ENCODE assay signal across 9 mouse cellular contexts in genomic region chr13:21172241-21173027, GRCm38 (mm10). TPM values are rescaled to one million over a fixed set of nuclear protein-coding genes. Genes with fewer than 3 reads are reported as not detected.
DNase-seq lines count a peak whose midpoint lies in the region; ATAC-seq and TF ChIP-seq lines count a peak whose summit lies in the region.
"Had no signal": no experiment of that assay in that cellular context is flagged by ENCODE, and none has a peak within 500 bp of the region (broad histone marks: within the 10 kb centered on the region; RNA-seq: fewer than 3 reads in every experiment).

No protein-coding gene starts in this region.

- under 1% methylated on average over 16 of the region's 16 CpGs for WGBS in forebrain, embryonic 15.5 days

- peak; percentile 45 for ATAC-seq in Patski
- ATAC-seq in forebrain, embryonic 15.5 days (replicated peaks) = peak; percentile 46

- POLR2A ChIA-PET in Patski (lab: Charles Lee) = no interaction called here

- H3K27me3 ChIP-seq in Patski = no peaks in the 10 kb centered on the region
- H3K27me3 ChIP-seq in forebrain, embryonic 15.5 days = no peaks in the 10 kb centered on the region

- H3K4me1 ChIP-seq in forebrain, embryonic 15.5 days = peaks cover 27% of the 10 kb centered on the region

- no peak overlapping the region; the same call in 1 of the 2 replicates for H3K27ac ChIP-seq in forebrain, embryonic 15.5 days (replicated peaks)

- H3K4me2 ChIP-seq in forebrain, embryonic 15.5 days (replicated peaks) = peak overlapping the region; percentile 58

- H3K9ac ChIP-seq in forebrain, embryonic 15.5 days (replicated peaks) = peak overlapping the region; percentile 28; the same call in 1 of the 2 replicates

- H3K9me3 ChIP-seq in forebrain, embryonic 15.5 days = no peaks in the 10 kb centered on the region

- peak overlapping the region; percentile 52 for H3K4me3 ChIP-seq in forebrain, embryonic 15.5 days

- H3K36me3 ChIP-seq in forebrain, embryonic 15.5 days = no peaks in the 10 kb centered on the region

- CTCF ChIA-PET in Patski (lab: Charles Lee) = interaction anchor here (0.8 to 2.6 kb wide), 3 partner anchors 12 to 26 kb away, joined by 3 to 7 read pairs (median 3); no protein-coding TSS in a partner anchor

- no peak for DNase-seq in Patski (ENCODE audit: low read depth, low spot score)
- peak; percentile 58 to 75 for DNase-seq in cerebellum, adult 18-20 months
- peak; percentile 74 for DNase-seq in heart, postnatal 4 days
- peak; percentile 73 to 89 for DNase-seq in layer of hippocampus, postnatal 14 days (ENCODE audit: low spot score in 2 of 2)
- peak; percentile 68 for DNase-seq in lung, postnatal 14 days
- peak; percentile 83 for DNase-seq in retina, postnatal 1 day
- DNase-seq in urinary bladder, postnatal 4 days (ENCODE audit: low spot score in 2 of 2) = no peak

- in situ Hi-C loops in Patski (cut with MboI; ENCODE audit: low pct_unique_long_range_greater_than_20kb) = loop anchor here (10.0 to 25.0 kb wide), 2 partner anchors 772 to 1810 kb away; partner anchors contain the start of gene Zfp184

- no peak for TF ChIP-seq CTCF in Patski (IDR thresholded peaks at IDR 0.05)

RNA-seq across cellular contexts. Expression of gene Trim27, which starts 6.8 kb away (rescaled TPM):
- polyA plus RNA-seq in Patski (2021) = 57.8 TPM
- 98.8 and 101 TPM in 2 replicates for polyA plus RNA-seq in forebrain, embryonic 15.5 days (2015; fragmentation: Nextera tagmentation; extraction: Ambion mirVana)
- 10 to 100 TPM; 43.2 to 43.9 TPM for total RNA-seq in heart, postnatal 4 days (2021)
- total RNA-seq in layer of hippocampus, postnatal 14 days (2021) = 10 to 100 TPM; 35.5 to 40.3 TPM

RNA-seq across cellular contexts. Expression of gene Olfr1368, which starts 26.8 kb away (rescaled TPM):
- not detected for polyA plus RNA-seq in Patski (2021)
- polyA plus RNA-seq in forebrain, embryonic 15.5 days (2015; fragmentation: Nextera tagmentation; extraction: Ambion mirVana) = not detected in 2 replicates
- not detected for total RNA-seq in heart, postnatal 4 days (2021)
- not detected for total RNA-seq in layer of hippocampus, postnatal 14 days (2021)
- polyA plus RNA-seq: spleen, adult 2 months had no signal

RNA-seq across cellular contexts. Expression of gene Olfr263, which starts 43.0 kb away (rescaled TPM):
- polyA plus RNA-seq in Patski (2021) = not detected
- polyA plus RNA-seq in forebrain, embryonic 15.5 days (2015; fragmentation: Nextera tagmentation; extraction: Ambion mirVana) = not detected in 2 replicates
- not detected for total RNA-seq in heart, postnatal 4 days (2021)
- not detected for total RNA-seq in layer of hippocampus, postnatal 14 days (2021)
- polyA plus RNA-seq: spleen, adult 2 months had no signal

Comparison
In these comparisons a context has a peak if more than half of its experiments do, and no peak if none do; other contexts are left out.
1. DNase-seq: peak in cerebellum, adult 18-20 months (2 of 2), heart, postnatal 4 days (single experiment), layer of hippocampus, postnatal 14 days (2 of 2), lung, postnatal 14 days (single experiment) and retina, postnatal 1 day (single experiment); none in Patski (single experiment) and urinary bladder, postnatal 4 days (0 of 2).